Mouse (Mus musculus) kidney, embryonic 14.5 days (tissue): ENCODE results near the gene Snx3. TPM values are rescaled to one million over a fixed set of nuclear protein-coding genes. Genes with fewer than 3 reads are reported as not detected.

ENCODE experiments used
- ATAC-seq: fragments of 200-750 bp; cut with Nextera tagmentation; 2 replicates; pipeline ENCODE4 v1.8.0; 2017; ENCODE audit warnings: moderate number of reproducible peaks, mild to moderate bottlenecking, moderate TSS enrichment, moderate library complexity; ENCODE audit not compliant: low FRiP score, low TSS enrichment
- H3K27ac ChIP-seq: fragments of 300-500 bp; sonication (generic); 2 replicates; pipeline ENCODE4 v1.5.1; 2014; ENCODE audit warnings: low read depth, mild to moderate bottlenecking, low read length, moderate library complexity, mixed read lengths
- H3K27me3 ChIP-seq: fragments of 300-500 bp; sonication (generic); 2 replicates; pipeline ENCODE4 v1.6.1; 2014; ENCODE audit warnings: mild to moderate bottlenecking, low read length; ENCODE audit not compliant: control insufficient read depth, insufficient read depth
- H3K36me3 ChIP-seq: fragments of 300-500 bp; sonication (generic); 2 replicates; pipeline ENCODE4 v1.6.1; 2014; ENCODE audit warnings: low read length, mixed read lengths; ENCODE audit not compliant: control insufficient read depth, insufficient read depth
- H3K4me1 ChIP-seq: fragments of 300-500 bp; sonication (generic); 2 replicates; pipeline ENCODE4 v1.6.1; 2014; ENCODE audit warnings: low read length, mixed read lengths; ENCODE audit not compliant: control insufficient read depth, insufficient read depth
- H3K4me2 ChIP-seq: fragments of 300-500 bp; sonication (generic); replicated peaks from 2 replicates; pipeline ENCODE4 v1.6.1; 2014; ENCODE audit warnings: low read depth, mild to moderate bottlenecking, low read length
- H3K4me3 ChIP-seq: fragments of 300-500 bp; sonication (generic); 2 replicates; pipeline ENCODE4 v1.5.1; 2014; ENCODE audit warnings: mild to moderate bottlenecking, low read length
- H3K9ac ChIP-seq: fragments of 300-500 bp; sonication (generic); 2 replicates; pipeline ENCODE4 v1.6.1; 2014; ENCODE audit warnings: low read depth, mild to moderate bottlenecking, low read length, moderate library complexity
- H3K9me3 ChIP-seq: fragments of 300-500 bp; sonication (generic); 2 replicates; pipeline ENCODE4 v1.6.1; 2016; ENCODE audit warnings: low read length; ENCODE audit not compliant: control insufficient read depth
- WGBS: fragments of 180-500 bp; shearing (Covaris S2); extraction: QIAGEN DNeasy Blood & Tissue Kit; methylation state at CpG from one replicate; pipeline ENCODE4 v1.1.7; 2014; 5-methylcytosine and 5-hydroxymethylcytosine counted together
- polyA plus RNA-seq: library from polyadenylated mRNA; unstranded; fragments of >200 nt; fragmentation: Nextera tagmentation; extraction: Ambion mirVana; gene quantifications from 2 replicates; pipeline ENCODE4 v1.2.1, GENCODE M21; 2014

Snx3 gene
- polyA plus RNA-seq, 1 experiment from 2014 or later, result 302 TPM

- WGBS, result under 1% methylated on average over 40 of the region's 41 CpGs
- Histone ChIP-seq H3K4me1 (peaks cover 19% of the 10 kb centered on the region; the same call in 1 of the 2 replicates), H3K4me3 (no peak overlapping the region), H3K36me3 (no peaks in the 10 kb centered on the region), H3K9ac (no peak overlapping the region), H3K27me3 (peaks cover 98% of the 10 kb centered on the region), H3K4me2 (peak overlapping the region; percentile 22), H3K27ac (no peak overlapping the region), H3K9me3 (no peaks in the 10 kb centered on the region)
- peak; percentile 56; the same call in 1 of the 2 replicates for ATAC-seq
These were observed 77.8 kb downstream of the Snx3 start for GRCm38 (mm10) chr10:42579475-42580130.

GRCm38 (mm10) chr10:42580131-42580950 lies 78.5 kb downstream of the Snx3 start:
- Histone ChIP-seq H3K9me3 (no peaks in the 10 kb centered on the region), H3K27ac (no peak overlapping the region), H3K27me3 (peaks cover 98% of the 10 kb centered on the region), H3K4me3 (no peak overlapping the region), H3K9ac (no peak overlapping the region), H3K4me1 (peaks cover 19% of the 10 kb centered on the region; the same call in 1 of the 2 replicates), H3K36me3 (no peaks in the 10 kb centered on the region), H3K4me2 (peak overlapping the region; percentile 22)
- ATAC-seq, result no peak
- under 1% methylated on average over 29 of the region's 29 CpGs for WGBS

GRCm38 (mm10) chr10:42580951-42581277 lies 79.1 kb downstream of the Snx3 start:
- Histone ChIP-seq H3K4me3 (no peak overlapping the region), H3K4me2 (no peak overlapping the region), H3K9me3 (no peaks in the 10 kb centered on the region), H3K27ac (no peak overlapping the region), H3K36me3 (no peaks in the 10 kb centered on the region), H3K4me1 (peaks cover 19% of the 10 kb centered on the region; the same call in 1 of the 2 replicates), H3K9ac (no peak overlapping the region), H3K27me3 (peaks cover 98% of the 10 kb centered on the region)
- no peak for ATAC-seq
- 3% methylated on average over 7 of the region's 7 CpGs for WGBS

- H3K27me3 ChIP-seq, result peaks cover 99% of the 10 kb centered on the region
- no peak overlapping the region for H3K4me2 ChIP-seq
- ATAC-seq, result no peak
- H3K36me3 ChIP-seq, result no peaks in the 10 kb centered on the region
- H3K9ac ChIP-seq, result no peak overlapping the region
- no peak overlapping the region for H3K27ac ChIP-seq
- H3K9me3 ChIP-seq, result no peaks in the 10 kb centered on the region; the same call in 1 of the 2 replicates
- peaks cover 19% of the 10 kb centered on the region; the same call in 1 of the 2 replicates for H3K4me1 ChIP-seq
- 2% methylated on average over 41 of the region's 45 CpGs for WGBS
- no peak overlapping the region for H3K4me3 ChIP-seq
These were observed 80.1 kb downstream of the Snx3 start for GRCm38 (mm10) chr10:42581694-42582565.

GRCm38 (mm10) chr10:42582566-42583110 lies 80.8 kb downstream of the Snx3 start:
- no peak overlapping the region for H3K4me3 ChIP-seq
- under 1% methylated on average over 44 of the region's 44 CpGs for WGBS
- H3K4me2 ChIP-seq, result no peak overlapping the region; the same call in 1 of the 2 replicates
- no peak for ATAC-seq
- peaks cover 99% of the 10 kb centered on the region for H3K27me3 ChIP-seq
- peaks cover 19% of the 10 kb centered on the region; the same call in 1 of the 2 replicates for H3K4me1 ChIP-seq
- H3K9me3 ChIP-seq, result no peaks in the 10 kb centered on the region; the same call in 1 of the 2 replicates
- no peaks in the 10 kb centered on the region for H3K36me3 ChIP-seq
- H3K9ac ChIP-seq, result no peak overlapping the region
- H3K27ac ChIP-seq, result no peak overlapping the region

GRCm38 (mm10) chr10:42583157-42583872 lies 81.5 kb downstream of the Snx3 start, which contains the start of the genes Nr2e1 and Ostm1:
Nr2e1 (minus strand) TSS chr10:42583632.
Ostm1 (plus strand) TSS chr10:42583822.
- Histone ChIP-seq H3K4me3 (peak within 1 kb of the TSS; percentile 24), H3K9ac (no peak within 1 kb of the TSS), H3K27ac (no peak within 1 kb of the TSS), H3K4me2 (peak within 1 kb of the TSS; percentile 26; the same call in 1 of the 2 replicates), H3K9me3 (no peaks in the 10 kb centered on the region; the same call in 1 of the 2 replicates), H3K27me3 (peaks cover 99% of the 10 kb centered on the region), H3K4me1 (peaks cover 19% of the 10 kb centered on the region; the same call in 1 of the 2 replicates), H3K36me3 (no peaks in the 10 kb centered on the region)
- under 1% methylated on average over 43 of the region's 43 CpGs for whole genome bisulfite sequencing
- no peak for ATAC-seq

- Histone ChIP-seq H3K9me3 (no peaks in the 10 kb centered on the region; the same call in 1 of the 2 replicates), H3K4me2 (peak overlapping the region; percentile 12; the same call in 1 of the 2 replicates), H3K27ac (no peak overlapping the region), H3K4me1 (peaks cover 19% of the 10 kb centered on the region; the same call in 1 of the 2 replicates), H3K27me3 (peaks cover 99% of the 10 kb centered on the region), H3K36me3 (no peaks in the 10 kb centered on the region), H3K4me3 (peak overlapping the region; percentile 24), H3K9ac (no peak overlapping the region)
- under 1% methylated on average over 32 of the region's 32 CpGs for WGBS
- no peak for ATAC-seq
These were observed 82.1 kb downstream of the Snx3 start for GRCm38 (mm10) chr10:42583902-42584435.
